Mouse (Mus musculus) T-cell, adult 66 days (primary cell): ENCODE measurements around the gene Aff2. TPM values are rescaled to one million over a fixed set of nuclear protein-coding genes. Genes with fewer than 3 reads are reported as not detected.

Experiments
- total RNA-seq, 2 experiments: library from RNA; stranded (reverse); gene quantifications; 3 replicates in 1 of 2; 4 replicates in 1 of 2; pipeline ENCODE4 v1.2.4; 2023

The Aff2 gene
- total RNA-seq = not detected

DNA sequence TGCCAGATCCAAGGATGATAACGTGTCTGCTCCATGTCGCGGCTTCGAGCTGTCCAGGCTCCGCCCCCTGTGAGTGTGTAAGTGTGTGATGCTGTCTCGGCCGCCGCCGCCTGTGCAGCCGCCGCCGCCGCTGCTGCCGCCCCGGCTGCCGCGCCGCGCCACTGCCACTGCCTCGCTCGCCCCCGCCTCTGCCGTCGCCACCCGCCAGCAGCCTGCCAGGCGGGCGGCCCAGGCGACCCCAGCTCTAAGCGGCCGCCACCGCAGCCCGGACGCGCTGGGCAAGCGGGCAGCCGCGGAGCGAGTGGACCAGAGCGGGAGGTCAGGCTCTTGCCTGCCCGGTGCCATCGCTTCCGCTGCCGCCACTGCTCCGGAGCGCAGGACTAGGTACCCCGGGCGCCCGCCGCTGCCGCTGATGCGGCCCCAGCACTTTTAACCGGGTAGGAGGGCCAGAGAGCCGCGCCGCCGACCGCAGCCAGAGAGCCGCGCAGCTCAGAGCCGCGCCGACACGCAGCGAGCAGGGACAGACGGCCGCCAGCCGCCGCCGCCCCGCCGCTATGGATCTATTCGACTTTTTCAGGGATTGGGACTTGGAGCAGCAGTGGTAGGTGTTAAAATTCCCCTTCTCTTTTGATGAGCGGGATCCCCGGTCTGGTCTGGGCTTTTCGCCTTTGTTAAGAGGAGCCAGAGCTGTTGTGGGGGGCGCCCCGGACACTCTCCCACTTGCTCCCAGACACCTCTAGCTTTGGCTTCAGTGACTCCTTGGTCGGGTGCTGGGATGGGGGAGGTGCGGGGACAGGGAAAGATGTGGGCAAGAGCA, at the start of gene Aff2:
Aff2 (plus strand) TSS at position 57 of the 817 bp plus-strand sequence.

